Mouse (Mus musculus) lung, postnatal 0 days (tissue): ENCODE measurements around the gene Zcchc14.

Source experiments
- CTCF ChIP-seq: IDR thresholded peaks from 2 replicates; pipeline ENCODE4 v1.5.1; 2016; ENCODE audit warnings: antibody characterized with exemption, mild to moderate bottlenecking
- EP300 ChIP-seq: IDR thresholded peaks from 2 replicates; pipeline ENCODE4 v1.6.1; 2016; ENCODE audit warnings: antibody characterized with exemption, mild to moderate bottlenecking, control low read depth

GRCm38 (mm10) chr8:121650389-121651307 is 2.1 kb downstream of the Zcchc14 start:
- TF ChIP-seq EP300 (no peak), CTCF (no peak)
